Mouse (Mus musculus) liver, postnatal 0 days (tissue): Measurements from ENCODE around the gene Arf5.

Experiments
- CTCF ChIP-seq: sonication (generic); IDR thresholded peaks from 2 replicates; pipeline ENCODE4 v1.5.1; 2016; ENCODE audit warnings: antibody characterized with exemption, low read depth
- EP300 ChIP-seq: IDR thresholded peaks from 2 replicates; pipeline ENCODE4 v1.6.1; 2016; ENCODE audit warnings: antibody characterized with exemption, low read depth, mild to moderate bottlenecking

DNA sequence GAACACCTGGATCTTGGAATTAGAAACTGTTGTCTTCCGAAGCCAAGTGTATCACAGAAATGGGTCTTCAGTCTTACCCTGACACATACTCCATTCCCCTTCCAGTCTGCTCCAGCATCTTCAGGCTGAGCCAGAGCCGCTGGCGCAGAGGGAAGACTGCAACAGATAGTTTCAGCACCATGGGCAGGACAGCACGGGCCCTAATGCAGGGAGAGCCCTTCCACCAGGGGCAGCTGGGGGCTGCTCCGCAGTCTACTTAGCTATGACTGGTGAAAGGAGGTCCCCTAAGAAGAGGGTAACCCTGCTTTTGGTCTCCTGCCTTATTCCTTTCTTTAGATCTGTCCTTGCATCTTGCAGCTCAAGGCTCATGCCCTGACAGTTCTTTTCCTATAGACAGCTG is 27.1 kb downstream of the Arf5 start:
- TF ChIP-seq CTCF (no peak), EP300 (no peak)
